Comparison of ENCODE assay signal across 8 mouse cellular contexts in the genomic region with DNA sequence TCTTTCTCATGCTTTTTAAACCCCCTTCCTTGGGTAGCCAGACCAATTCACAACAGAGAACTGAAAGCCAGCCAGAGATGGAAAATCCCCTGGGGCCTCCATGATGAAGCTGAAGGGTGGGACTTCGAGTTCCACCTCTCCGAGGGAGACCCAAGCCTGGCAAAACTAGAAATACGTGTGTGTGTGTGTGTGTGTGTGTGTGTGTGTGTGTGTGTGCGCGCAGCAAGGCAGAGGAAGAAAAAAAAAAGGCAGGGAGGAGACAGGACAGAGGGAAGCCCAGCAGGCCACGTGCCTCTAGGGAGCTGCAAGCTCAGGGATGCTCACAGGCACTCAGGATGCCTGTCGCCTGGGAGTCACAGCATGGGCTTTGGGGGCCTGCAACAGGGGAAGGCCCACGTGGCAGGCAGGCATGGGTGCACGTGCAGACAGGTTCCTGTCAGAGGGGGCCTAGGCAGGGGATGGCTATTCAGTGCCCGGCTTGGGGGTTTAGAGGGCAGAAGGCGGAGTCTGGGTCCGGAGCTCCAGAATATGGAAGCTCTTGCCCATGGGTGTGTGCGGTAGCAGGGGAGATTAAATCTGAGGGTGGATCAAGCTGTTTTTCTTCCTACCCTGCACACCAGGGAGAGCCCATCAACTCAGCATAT. TPM values are rescaled to one million over a fixed set of nuclear protein-coding genes. Genes with fewer than 3 reads are reported as not detected.
DNase-seq lines count a peak whose midpoint lies in the region; ATAC-seq and TF ChIP-seq lines count a peak whose summit lies in the region.

No protein-coding gene starts in this region.

- DNase-seq in gastrocnemius, postnatal 10 days: peak; percentile 28
- no peak for DNase-seq in gastrocnemius, adult 18-20 months (ENCODE audit: low spot score)
- DNase-seq in embryo, embryonic 11 days: peak; percentile 66
- DNase-seq in hindbrain, embryonic 11.5 days (ENCODE audit: low spot score): no peak
- peak; percentile 40 for DNase-seq in right cerebral cortex, postnatal 4 days

- peak overlapping the region; percentile 37 for H3K4me2 ChIP-seq in hindbrain, embryonic 11.5 days (replicated peaks; ENCODE audit: low read depth, low read length)
- peak overlapping the region; percentile 87 for H3K4me2 ChIP-seq in liver, embryonic 15.5 days

- ATAC-seq in hindbrain, embryonic 11.5 days (ENCODE audit: low FRiP score): peak; percentile 37; the same call in 1 of the 2 replicates
- ATAC-seq in liver, embryonic 15.5 days (ENCODE audit: insufficient read depth): peak; percentile 35
- ATAC-seq in monocyte, adult 5-6 weeks (replicated peaks; ENCODE audit: insufficient number of reproducible peaks, low FRiP score, low TSS enrichment, poor library complexity, severe bottlenecking): no peak

- H3K27ac ChIP-seq in hindbrain, embryonic 11.5 days (ENCODE audit: low read depth, low read length): peak overlapping the region; percentile 65
- peak overlapping the region; percentile 99 for H3K27ac ChIP-seq in liver, embryonic 15.5 days (replicated peaks)

- H3K27me3 ChIP-seq in C2C12 (ENCODE audit: control insufficient read depth, insufficient read depth, insufficient read length): no peaks in the 10 kb centered on the region
- H3K27me3 ChIP-seq in hindbrain, embryonic 11.5 days (ENCODE audit: control insufficient read depth, insufficient read depth, low read length): no peaks in the 10 kb centered on the region
- no peaks in the 10 kb centered on the region for H3K27me3 ChIP-seq in liver, embryonic 15.5 days

- no peak for TF ChIP-seq CTCF in C2C12 (IDR thresholded peaks at IDR 0.05; ENCODE audit: control insufficient read depth, insufficient read depth, insufficient read length)

- H3K79me2 ChIP-seq in C2C12 (ENCODE audit: control insufficient read depth, insufficient read depth): peaks cover 99% of the 10 kb centered on the region

- WGBS in hindbrain, embryonic 11.5 days: 5% methylated on average over 11 of the region's 13 CpGs
- 3% methylated on average over 13 of the region's 13 CpGs for WGBS in liver, embryonic 15.5 days (ENCODE audit: insufficient replicate concordance)

- H3K36me3 ChIP-seq in C2C12 (ENCODE audit: control insufficient read depth, insufficient read depth): peaks cover 24% of the 10 kb centered on the region
- H3K36me3 ChIP-seq in hindbrain, embryonic 11.5 days (ENCODE audit: control insufficient read depth, insufficient read depth, low read length): peaks cover 6% of the 10 kb centered on the region; the same call in 1 of the 2 replicates
- peaks cover 35% of the 10 kb centered on the region for H3K36me3 ChIP-seq in liver, embryonic 15.5 days (replicated peaks)

- peaks cover 82% of the 10 kb centered on the region for H3K79me3 ChIP-seq in C2C12 (ENCODE audit: low read depth)

- peak overlapping the region; percentile 19 for H3K4me3 ChIP-seq in C2C12 (ENCODE audit: insufficient read depth, poor library complexity, severe bottlenecking)
- H3K4me3 ChIP-seq in hindbrain, embryonic 11.5 days (ENCODE audit: low read depth, low read length): peak overlapping the region; percentile 24
- peak overlapping the region; percentile 62 for H3K4me3 ChIP-seq in liver, embryonic 15.5 days (replicated peaks)

- peaks cover 16% of the 10 kb centered on the region for H3K4me1 ChIP-seq in hindbrain, embryonic 11.5 days (replicated peaks; ENCODE audit: control insufficient read depth, insufficient read depth, low read length)
- peaks cover 97% of the 10 kb centered on the region for H3K4me1 ChIP-seq in liver, embryonic 15.5 days (replicated peaks)

- H3K9ac ChIP-seq in hindbrain, embryonic 11.5 days (ENCODE audit: low read depth, low read length): peak overlapping the region; percentile 38
- H3K9ac ChIP-seq in liver, embryonic 15.5 days: peak overlapping the region; percentile 80

- H3ac ChIP-seq in C2C12 (ENCODE audit: control insufficient read depth, insufficient read length, low read depth): peak overlapping the region; percentile 65

- H3K9me3 ChIP-seq in hindbrain, embryonic 11.5 days (ENCODE audit: control insufficient read depth, low read length): no peaks in the 10 kb centered on the region
- no peaks in the 10 kb centered on the region for H3K9me3 ChIP-seq in liver, embryonic 15.5 days (replicated peaks)

TF ChIP-seq in C2C12, 6 proteins besides CTCF, POLR2A, EP300 and RAD21:
- TF ChIP-seq FOSL1 (IDR thresholded peaks at IDR 0.05; ENCODE audit: insufficient read depth, low read length, poor library complexity, severe bottlenecking) (no peak), CEBPB (IDR thresholded peaks at IDR 0.05; ENCODE audit: low read depth) (no peak), MAX (IDR thresholded peaks at IDR 0.05) (peak; percentile 56), MYOD1 (IDR thresholded peaks at IDR 0.05; ENCODE audit: control insufficient read depth, insufficient read length, low read depth) (no peak), USF1 (IDR thresholded peaks at IDR 0.05; ENCODE audit: low read depth) (peak; percentile 67)

RNA-seq across cellular contexts. Expression of a gene that starts 28.0 kb away (rescaled TPM):
- total RNA-seq in gastrocnemius, postnatal 10 days (2021): under 1 TPM; 0.23 to 0.54 TPM
- under 1 TPM in 1 of 2 experiments, not detected in 1; 0.11 TPM for total RNA-seq in gastrocnemius, adult 18-20 months (2021)
- 0.46 TPM for polyA plus RNA-seq in C2C12 (2012; fragmentation: generic; extraction: Trizol)
- polyA plus RNA-seq in hindbrain, embryonic 11.5 days (2014; fragmentation: Nextera tagmentation; extraction: Ambion mirVana): 2.4 and 2.6 TPM in 2 replicates
- polyA plus RNA-seq in liver, embryonic 15.5 days (2015; fragmentation: Nextera tagmentation; extraction: Ambion mirVana): 0.16 and 0.24 TPM in 2 replicates
- 0.78 to 3.5 TPM in 2 of 3 replicates, not detected in the other for total RNA-seq in monocyte, adult 5-6 weeks (2017)

RNA-seq across cellular contexts. Expression of a gene that starts 42.4 kb away (rescaled TPM):
- total RNA-seq in gastrocnemius, postnatal 10 days (2021): 10 to 100 TPM; 15.6 to 18.5 TPM
- total RNA-seq in gastrocnemius, adult 18-20 months (2021): 10 to 100 TPM in 1 of 2 experiments, 1 to 10 TPM in 1; 6.9 to 10.9 TPM
- polyA plus RNA-seq in C2C12 (2012; fragmentation: generic; extraction: Trizol): 6.5 TPM
- 4.2 and 6.1 TPM in 2 replicates for polyA plus RNA-seq in hindbrain, embryonic 11.5 days (2014; fragmentation: Nextera tagmentation; extraction: Ambion mirVana)
- polyA plus RNA-seq in liver, embryonic 15.5 days (2015; fragmentation: Nextera tagmentation; extraction: Ambion mirVana): 7.7 and 8.7 TPM in 2 replicates
- total RNA-seq in monocyte, adult 5-6 weeks (2017): 21.6 to 42.4 TPM (median 28.2 TPM) in 3 replicates

Comparison
In these comparisons a context has a peak if more than half of its experiments do, and no peak if none do; other contexts are left out.
1. DNase-seq: peak in gastrocnemius, postnatal 10 days (single experiment), embryo, embryonic 11 days (single experiment) and right cerebral cortex, postnatal 4 days (single experiment); none in gastrocnemius, adult 18-20 months (single experiment) and hindbrain, embryonic 11.5 days (single experiment).
2. Peak in every context shown above with its lines, with median percentiles within 50 percentile points of each other: H3K4me3 ChIP-seq.